Mouse (Mus musculus) bone marrow, adult 2 months (tissue): ENCODE data around the gene Maf.

Source experiments
- CTCF ChIP-seq: fragments of 200-500 bp; IDR thresholded peaks from 2 replicates; pipeline ENCODE4 v1.5.1; 2011; ENCODE audit warnings: low read length, control low read depth; ENCODE audit not compliant: control insufficient read depth, insufficient read depth
- POLR2A ChIP-seq: fragments of 200-500 bp; IDR thresholded peaks from 2 replicates; pipeline ENCODE4 v1.6.1; 2011; ENCODE audit warnings: low read depth, mild to moderate bottlenecking, control low read depth, low read length, borderline replicate concordance; ENCODE audit not compliant: control insufficient read depth

GRCm38 (mm10) chr8:115708936-115709780 is 1.6 kb upstream of the Maf start:
- TF ChIP-seq CTCF (no peak), POLR2A (no peak)
